Mouse (Mus musculus) small intestine, adult 2 months (tissue): ENCODE results near the gene Aebp2.
A peak's percentile ranks its signal among the peaks of the same experiment; 100 is the strongest.

Source experiments
- CTCF ChIP-seq: fragments of 200-500 bp; IDR thresholded peaks from 2 replicates; pipeline ENCODE4 v1.5.1; 2012; ENCODE audit warnings: low read depth, mild to moderate bottlenecking, control low read depth, inconsistent platforms, low read length, moderate library complexity, mixed read lengths; ENCODE audit not compliant: insufficient replicate concordance, insufficient read length; ENCODE audit errors: extremely low read depth
- POLR2A ChIP-seq: fragments of 200-500 bp; IDR thresholded peaks from 2 replicates; pipeline ENCODE4 v1.6.1; 2012; ENCODE audit warnings: low read depth, mild to moderate bottlenecking, control low read depth, inconsistent platforms, low read length, moderate library complexity

- TF ChIP-seq CTCF (peak; percentile 62; the same call in 1 of the 2 replicates), POLR2A (no peak)
Measured at GRCm38 (mm10) chr6:140712754-140713153, 90.3 kb downstream of the Aebp2 start.
